Mouse (Mus musculus) adrenal gland, adult 18-20 months (tissue): ENCODE measurements around the gene Zbtb45. TPM values are rescaled to one million over a fixed set of nuclear protein-coding genes. Genes with fewer than 3 reads are reported as not detected.

Experiments used
- DNase-seq, 2 experiments: peaks; one replicate each; pipeline ENCODE4 v3.0.0; 2021 to 2022; ENCODE audit warnings: low spot score in 2 of 2
- total RNA-seq, 2 experiments: library from RNA; stranded (reverse); gene quantifications; 1 replicate in 1 of 2; 2 replicates in 1 of 2; pipeline ENCODE4 v1.2.3; 2021

Gene Zbtb45
- total RNA-seq, 2 experiments from 2014 or later = 12.1 to 12.5 TPM

DNA sequence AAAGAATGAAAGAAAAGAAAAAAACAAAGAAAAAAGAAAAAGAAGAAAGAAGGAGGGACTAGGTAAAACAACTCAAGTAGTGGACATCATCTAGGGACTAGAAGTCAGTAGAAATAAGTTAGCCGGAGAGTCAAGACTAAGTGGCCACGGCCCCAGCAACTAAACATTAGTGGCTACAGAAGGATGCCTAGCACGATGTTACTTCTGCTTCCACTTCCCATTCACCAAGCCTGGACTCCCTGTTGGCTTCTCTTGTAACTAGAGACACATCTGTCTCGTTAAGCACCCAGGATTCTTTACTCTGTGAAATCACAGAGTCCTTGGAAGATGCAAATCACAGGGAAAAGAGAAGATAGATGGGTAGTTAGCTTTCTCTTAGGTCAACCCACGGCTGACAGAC is 52.3 kb downstream of the Zbtb45 start:
- no peak for DNase-seq

DNA sequence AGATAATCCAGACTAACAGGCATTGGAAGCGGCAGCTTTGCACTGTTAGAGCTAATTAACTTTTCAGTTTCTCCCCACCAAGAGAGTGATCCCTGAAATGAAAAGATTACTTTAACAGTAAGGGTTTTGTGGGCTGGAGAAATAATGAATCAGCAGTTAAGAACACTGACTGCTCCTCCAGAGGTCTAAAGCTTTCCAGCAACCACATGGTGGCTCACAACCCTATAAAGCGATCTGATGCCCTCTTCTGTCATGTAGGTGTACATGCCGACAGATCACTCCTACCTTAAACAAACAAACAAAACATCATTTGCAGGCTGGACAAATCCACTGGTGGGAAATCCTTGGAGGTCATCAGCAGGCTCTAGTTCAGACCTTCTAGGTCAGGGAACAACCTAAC is 54.9 kb downstream of the Zbtb45 start:
- no peak for DNase-seq

Other genes starting within 250 kb of the Zbtb45 start
- 1 to 10 TPM; 2.4 to 3.1 TPM for gene Zscan18, start 206.4 kb downstream of the Zbtb45 start, total RNA-seq
- gene Zfp329, start 191.2 kb downstream of the Zbtb45 start, total RNA-seq = 10 to 100 TPM in 1 of 2 experiments, 1 to 10 TPM in 1; 9.2 to 10.1 TPM
- gene Zfp110, start 175.3 kb downstream of the Zbtb45 start, total RNA-seq = 10 to 100 TPM; 20.0 to 27.6 TPM
- gene Zfp128, start 128.9 kb downstream of the Zbtb45 start, total RNA-seq = 1 to 10 TPM; 3.0 to 4.0 TPM
- gene Zscan22, start 112.2 kb downstream of the Zbtb45 start, total RNA-seq = 10 to 100 TPM; 13.9 to 14.2 TPM
- 100 to 1,000 TPM; 896 to 922 TPM for gene Rps5, start 87.7 kb downstream of the Zbtb45 start, total RNA-seq
- under 1 TPM; 0.30 to 0.45 TPM for gene Rnf225, start 82.6 kb downstream of the Zbtb45 start, total RNA-seq
- 1 to 10 TPM; 8.4 to 9.5 TPM for gene Zfp324, start 44.2 kb downstream of the Zbtb45 start, total RNA-seq
- gene Zfp446, start 32.2 kb downstream of the Zbtb45 start, total RNA-seq = 1 to 10 TPM; 5.7 to 6.5 TPM
- under 1 TPM in 1 of 2 experiments, not detected in 1; 0.70 TPM for gene Slc27a5, start 11.8 kb downstream of the Zbtb45 start, total RNA-seq
- gene Trim28, start 10.9 kb downstream of the Zbtb45 start, total RNA-seq = 100 to 1,000 TPM; 201 to 235 TPM
- gene Chmp2a, start 24.8 kb upstream of the Zbtb45 start, total RNA-seq = 100 to 1,000 TPM; 210 to 213 TPM
- 100 to 1,000 TPM; 162 to 182 TPM for gene Ube2m, start 28.2 kb upstream of the Zbtb45 start, total RNA-seq
- gene Mzf1, start 44.7 kb upstream of the Zbtb45 start, total RNA-seq = 1 to 10 TPM; 1.8 to 2.2 TPM
- not detected for gene Vmn1r85, start 85.1 kb upstream of the Zbtb45 start, total RNA-seq
- gene Vmn1r86, start 109.9 kb upstream of the Zbtb45 start, total RNA-seq = not detected
- not detected for gene Vmn1r87, start 130.1 kb upstream of the Zbtb45 start, total RNA-seq
- gene Vmn1r88, start 149.5 kb upstream of the Zbtb45 start, total RNA-seq = under 1 TPM; 0.06 to 0.10 TPM
- not detected for gene Vmn1r89, start 203.0 kb upstream of the Zbtb45 start, total RNA-seq